Comparison of ENCODE assay signal across 22 mouse cellular contexts in genomic region chr10:98145773-98146172, GRCm38 (mm10).
DNase-seq lines count a peak whose midpoint lies in the region; ATAC-seq and TF ChIP-seq lines count a peak whose summit lies in the region.
"Had no signal": no experiment of that assay in that cellular context is flagged by ENCODE, and none has a peak within 500 bp of the region (broad histone marks: within the 10 kb centered on the region; RNA-seq: fewer than 3 reads in every experiment).

No protein-coding gene starts in this region.

- no peaks in the 10 kb centered on the region for H3K9me3 ChIP-seq in CH12.LX (replicated peaks; ENCODE audit: low read length)
- H3K9me3 ChIP-seq in embryonic facial prominence, embryonic 10.5 days, result no peaks in the 10 kb centered on the region
- H3K9me3 ChIP-seq: embryonic facial prominence, embryonic 12.5 days; forebrain, embryonic 12.5 days; heart, embryonic 15.5 days; limb, embryonic 10.5 days; liver, embryonic 15.5 days; midbrain, embryonic 13.5 days had no signal

- in situ Hi-C loops in CH12.LX (cut with MboI; ENCODE audit: low pct_ligation_motif_present, low pct_unique_long_range_greater_than_20kb, low sequenced_read_pairs) (no loop called here), Patski (cut with MboI; ENCODE audit: low pct_unique_long_range_greater_than_20kb) (no loop called here)

- H3K4me2 ChIP-seq in CH12.LX (ENCODE audit: insufficient read depth, low read depth, poor library complexity, severe bottlenecking), result no peak overlapping the region
- H3K4me2 ChIP-seq: embryonic facial prominence, embryonic 12.5 days; forebrain, embryonic 12.5 days; heart, embryonic 15.5 days; liver, embryonic 15.5 days; midbrain, embryonic 13.5 days had no signal

- no peaks in the 10 kb centered on the region for H3K79me2 ChIP-seq in CH12.LX (replicated peaks; ENCODE audit: control insufficient read depth, extremely low read depth, insufficient read depth, poor library complexity, severe bottlenecking)

- no peak overlapping the region for H3K27ac ChIP-seq in layer of hippocampus, adult 2 months
- no peak overlapping the region for H3K27ac ChIP-seq in CH12.LX (ENCODE audit: insufficient read depth, low read depth)
- H3K27ac ChIP-seq in embryonic facial prominence, embryonic 10.5 days (replicated peaks), result no peak overlapping the region
- H3K27ac ChIP-seq: embryonic facial prominence, embryonic 12.5 days; forebrain, embryonic 12.5 days; heart, embryonic 15.5 days; limb, embryonic 10.5 days; liver, embryonic 15.5 days; midbrain, embryonic 13.5 days had no signal

- peak; percentile 21 for TF ChIP-seq RAD21 in CH12.LX (IDR thresholded peaks at IDR 0.05; ENCODE audit: low read depth, low read length)

- no peak overlapping the region for H3K4me3 ChIP-seq in layer of hippocampus, adult 2 months
- no peak overlapping the region for H3K4me3 ChIP-seq in CH12.LX (replicated peaks in 1 of 3; ENCODE audit: low read depth in 2 of 3, low read length in 2 of 3, poor library complexity in 1 of 3)
- no peak overlapping the region for H3K4me3 ChIP-seq in embryonic facial prominence, embryonic 10.5 days
- H3K4me3 ChIP-seq: embryonic facial prominence, embryonic 12.5 days; forebrain, embryonic 12.5 days; heart, embryonic 15.5 days; limb, embryonic 10.5 days; liver, embryonic 15.5 days; midbrain, embryonic 13.5 days had no signal

- H3K27me3 ChIP-seq in CH12.LX (replicated peaks) (no peaks in the 10 kb centered on the region), Patski (no peaks in the 10 kb centered on the region)
- no peaks in the 10 kb centered on the region for H3K27me3 ChIP-seq in embryonic facial prominence, embryonic 10.5 days (replicated peaks; ENCODE audit: low read depth, poor library complexity, severe bottlenecking)
- H3K27me3 ChIP-seq: embryonic facial prominence, embryonic 12.5 days; forebrain, embryonic 12.5 days; heart, embryonic 15.5 days; liver, embryonic 15.5 days; midbrain, embryonic 13.5 days had no signal

- no peaks in the 10 kb centered on the region for H3K36me3 ChIP-seq in CH12.LX (replicated peaks in 1 of 2; ENCODE audit: control insufficient read depth in 1 of 2, insufficient read depth in 1 of 2, low read length in 1 of 2)
- H3K36me3 ChIP-seq in embryonic facial prominence, embryonic 10.5 days (replicated peaks), result no peaks in the 10 kb centered on the region
- H3K36me3 ChIP-seq: embryonic facial prominence, embryonic 12.5 days; forebrain, embryonic 12.5 days; heart, embryonic 15.5 days; limb, embryonic 10.5 days; liver, embryonic 15.5 days; midbrain, embryonic 13.5 days had no signal

- peak; percentile 55 for TF ChIP-seq CTCF in layer of hippocampus, adult 2 months (conservative IDR thresholded peaks at IDR 0.05)
- TF ChIP-seq CTCF in CH12.LX (conservative IDR thresholded peaks at IDR 0.05 in 1 of 2, IDR thresholded peaks at IDR 0.05 in 1 of 2; ENCODE audit: low read depth in 2 of 2, low read length in 2 of 2), result peak in 1 of 2 experiments; percentile 40; a peak in 2 of 4 replicates
- peak; percentile 45 for TF ChIP-seq CTCF in Patski (IDR thresholded peaks at IDR 0.05)

- no peak for TF ChIP-seq POLR2A in CH12.LX (IDR thresholded peaks at IDR 0.05; ENCODE audit: low read depth, low read length)

- 83% methylated on average over 1 of the region's 1 CpGs for WGBS in embryonic facial prominence, embryonic 10.5 days

- ATAC-seq in Patski, result no peak
- ATAC-seq: CD4-positive, CD25-positive, alpha-beta regulatory T cell, adult 4 months; hindbrain, embryonic 16.5 days; midbrain, embryonic 13.5 days had no signal

- POLR2A ChIA-PET in Patski (lab: Charles Lee), result no interaction called here

- TF ChIP-seq EP300 in CH12.LX (IDR thresholded peaks at IDR 0.05; ENCODE audit: low read length), result no peak

- intact Hi-C loops in heart, postnatal 25 days (cut with DNase I), result no loop called here

- H3K4me1 ChIP-seq in CH12.LX (ENCODE audit: control insufficient read depth in 1 of 2, insufficient read depth in 2 of 2), result no peaks in the 10 kb centered on the region
- H3K4me1 ChIP-seq in embryonic facial prominence, embryonic 10.5 days, result no peaks in the 10 kb centered on the region
- H3K4me1 ChIP-seq: embryonic facial prominence, embryonic 12.5 days; forebrain, embryonic 12.5 days; heart, embryonic 15.5 days; limb, embryonic 10.5 days; liver, embryonic 15.5 days; midbrain, embryonic 13.5 days had no signal

- H3K9ac ChIP-seq in CH12.LX (ENCODE audit: insufficient read depth, low read depth), result no peak overlapping the region
- H3K9ac ChIP-seq: embryonic facial prominence, embryonic 12.5 days; forebrain, embryonic 12.5 days; heart, embryonic 15.5 days; liver, embryonic 15.5 days; midbrain, embryonic 13.5 days had no signal

- dilution Hi-C loops in CH12.LX (cut with MboI; ENCODE audit: extremely low pct_ligation_motif_present, extremely low pct_unique_long_range_greater_than_20kb, low sequenced_read_pairs), result no loop called here

- CTCF ChIA-PET in Patski (lab: Charles Lee), result no interaction called here

- no peak for DNase-seq in layer of hippocampus, adult 2 months (ENCODE audit: low spot score in 2 of 2)
- DNase-seq in layer of hippocampus, postnatal 14 days (ENCODE audit: low spot score in 2 of 2), result no peak
- DNase-seq in 416B (ENCODE audit: low read depth), result peak; percentile 1
- DNase-seq in CH12.LX (ENCODE audit: extremely low read depth), result peak; percentile 4
- no peak for DNase-seq in Patski (ENCODE audit: low read depth, low spot score)
- DNase-seq in embryonic facial prominence, embryonic 10.5 days (ENCODE audit: low spot score), result no peak
- no peak for DNase-seq in heart, postnatal 25 days (ENCODE audit: low spot score)
- DNase-seq: adrenal gland, adult 8-10 months; cerebellum, adult 11-12 months; cerebellum, postnatal 14 days; kidney, adult 11 months; liver; lung, postnatal 14 days; spleen, adult 18-20 months had no signal

TF ChIP-seq in CH12.LX, 34 proteins besides CTCF, POLR2A, EP300 and RAD21:
- no peak for TF ChIP-seq MAFK (IDR thresholded peaks at IDR 0.05; ENCODE audit: insufficient replicate concordance, low read length)
TF ChIP-seq in CH12.LX: peak in this region for 0.

Comparison
In these comparisons a context has a peak if more than half of its experiments do, and no peak if none do; other contexts are left out.
1. DNase-seq: peak in 416B (single experiment) and CH12.LX (single experiment); none in layer of hippocampus, adult 2 months (0 of 2), layer of hippocampus, postnatal 14 days (0 of 2), Patski (single experiment), embryonic facial prominence, embryonic 10.5 days (single experiment) and heart, postnatal 25 days (single experiment).